Mouse (Mus musculus) cerebellum, adult 2 months (tissue): ENCODE data around the gene Ccdc149. TPM values are rescaled to one million over a fixed set of nuclear protein-coding genes. Genes with fewer than 3 reads are reported as not detected.

Experiments
- DNase-seq, 2 experiments: peaks; one replicate each; pipeline ENCODE4 v3.0.0; 2021
- H3K27ac ChIP-seq: fragments of 200-500 bp; 2 replicates; pipeline ENCODE4 v1.5.1; 2012; ENCODE audit warnings: low read length, control low read depth, inconsistent platforms; ENCODE audit not compliant: insufficient read depth
- H3K27me3 ChIP-seq: fragments of 200-500 bp; 2 replicates; pipeline ENCODE4 v1.6.1; 2012; ENCODE audit warnings: inconsistent platforms, mild to moderate bottlenecking, low read length, moderate library complexity; ENCODE audit not compliant: control insufficient read depth, insufficient read depth
- H3K4me1 ChIP-seq: fragments of 200-500 bp; 2 replicates; pipeline ENCODE4 v1.6.1; 2011; ENCODE audit warnings: low read length; ENCODE audit not compliant: control insufficient read depth, insufficient read depth
- H3K4me3 ChIP-seq: fragments of 200-500 bp; replicated peaks from 2 replicates; pipeline ENCODE3; 2011; ENCODE audit warnings: mild to moderate bottlenecking, low read depth, low read length, control low read depth; ENCODE audit not compliant: insufficient read depth
- CTCF ChIP-seq: fragments of 200-500 bp; IDR thresholded peaks from 2 replicates; pipeline ENCODE4 v1.5.1; 2011; ENCODE audit warnings: low read depth, mild to moderate bottlenecking, control low read depth, low read length, moderate library complexity, borderline replicate concordance; ENCODE audit not compliant: insufficient read depth
- POLR2A ChIP-seq: fragments of 200-500 bp; IDR thresholded peaks from 2 replicates; pipeline ENCODE4 v1.6.1; 2011; ENCODE audit warnings: low read length, control low read depth, borderline replicate concordance; ENCODE audit not compliant: insufficient read depth
- WGBS: fragments of 180-500 bp; shearing (Covaris S2); methylation state at CpG from one replicate; pipeline ENCODE4 v1.1.7; 2018; 5-methylcytosine and 5-hydroxymethylcytosine counted together
- polyA plus RNA-seq: library from polyadenylated mRNA; depleted of rRNA; stranded (reverse); fragments of >200 nt; gene quantifications from 2 replicates; pipeline ENCODE4 v1.2.3, GENCODE M21; 2012; rRNA removed

Ccdc149 gene
- polyA plus RNA-seq = 29.0 and 30.4 TPM in 2 replicates

DNA sequence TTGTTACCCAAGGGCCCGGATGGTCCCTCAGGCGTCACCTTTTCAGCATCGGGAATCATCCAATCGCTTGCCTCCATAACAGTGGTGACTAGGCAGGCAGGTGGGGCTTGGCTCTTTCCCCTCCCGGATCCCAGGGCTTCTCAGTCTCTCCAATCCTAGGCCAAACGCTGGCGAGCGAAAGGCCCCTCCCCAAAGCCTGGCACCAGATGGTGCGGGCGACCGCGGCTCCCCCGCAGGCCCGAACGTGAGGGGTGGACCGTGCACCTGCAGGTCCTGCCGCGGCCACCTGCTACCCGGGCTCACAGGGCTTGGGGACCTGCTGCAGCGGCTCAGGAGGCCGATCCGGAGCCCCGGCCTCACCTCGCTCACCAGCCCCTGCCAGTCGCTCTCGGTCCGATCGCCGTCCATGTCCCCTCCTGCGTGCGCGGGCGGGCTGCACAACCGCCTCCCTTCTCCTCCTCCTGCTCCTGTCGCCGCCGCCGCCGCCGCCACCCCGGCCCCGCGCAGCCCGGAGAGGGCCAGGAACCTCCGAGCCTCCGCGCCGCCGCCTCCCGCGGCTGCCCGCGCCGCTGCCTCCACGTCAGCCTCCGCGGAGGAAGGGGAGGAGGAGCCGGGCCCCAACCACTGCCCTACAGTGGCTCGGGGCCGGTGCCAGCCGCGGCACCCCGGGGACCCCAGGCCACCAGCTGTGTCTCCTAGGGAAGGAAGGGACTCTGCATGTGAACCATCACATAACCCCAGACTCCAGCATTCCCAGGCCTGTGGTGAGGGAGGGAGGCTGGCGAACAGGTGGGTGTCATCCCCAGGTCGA, at the start of gene Ccdc149:
TSS of gene Ccdc149 (minus strand) at position 531 of the 811 bp plus-strand sequence.
- Histone ChIP-seq H3K4me1 (no peaks in the 10 kb centered on the region), H3K27ac (peak within 1 kb of the TSS; percentile 96), H3K4me3 (peak within 1 kb of the TSS; percentile 62), H3K27me3 (no peaks in the 10 kb centered on the region)
- 2% methylated on average over 48 of the region's 65 CpGs for WGBS
- peak; percentile 41; the same call in 1 of the 2 replicates for TF ChIP-seq POLR2A
- no peak for TF ChIP-seq CTCF
- DNase-seq = peak; percentile 92 to 94

DNA sequence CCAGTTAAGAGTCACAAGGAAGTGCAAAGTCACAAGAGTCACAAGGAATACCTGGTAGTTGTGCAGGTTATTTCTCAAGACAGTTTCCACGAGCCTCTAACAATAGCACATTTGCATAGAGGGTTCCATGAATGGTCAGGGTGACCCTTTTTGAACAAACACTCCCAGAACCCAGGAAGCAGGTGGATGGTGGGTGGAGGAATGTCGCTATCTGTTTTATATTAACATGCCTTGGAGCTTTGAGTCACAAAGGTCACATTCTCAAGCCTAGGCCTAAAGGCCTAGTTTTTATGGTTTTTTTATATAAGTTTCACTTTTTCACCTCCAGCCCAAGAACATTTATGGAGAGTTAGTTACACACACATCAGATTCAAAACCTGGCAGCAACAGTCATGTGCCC, 48.6 kb upstream of the Ccdc149 start:
- H3K27ac ChIP-seq = no peak overlapping the region
- no peak for DNase-seq
- H3K4me1 ChIP-seq = no peaks in the 10 kb centered on the region
- H3K27me3 ChIP-seq = no peaks in the 10 kb centered on the region; the same call in 1 of the 2 replicates
- TF ChIP-seq CTCF = no peak
- TF ChIP-seq POLR2A = no peak
- 93% methylated on average over 2 of the region's 2 CpGs for WGBS
- H3K4me3 ChIP-seq = no peak overlapping the region

GRCm38 (mm10) chr5:52516072-52516476, 44.8 kb upstream of the Ccdc149 start:
- DNase-seq = peak; percentile 27 to 35
- Histone ChIP-seq H3K4me3 (peak overlapping the region; percentile 2), H3K4me1 (no peaks in the 10 kb centered on the region), H3K27me3 (no peaks in the 10 kb centered on the region; the same call in 1 of the 2 replicates), H3K27ac (no peak overlapping the region)
- TF ChIP-seq POLR2A (no peak), CTCF (no peak)
- 11% methylated on average over 21 of the region's 21 CpGs for WGBS

DNA sequence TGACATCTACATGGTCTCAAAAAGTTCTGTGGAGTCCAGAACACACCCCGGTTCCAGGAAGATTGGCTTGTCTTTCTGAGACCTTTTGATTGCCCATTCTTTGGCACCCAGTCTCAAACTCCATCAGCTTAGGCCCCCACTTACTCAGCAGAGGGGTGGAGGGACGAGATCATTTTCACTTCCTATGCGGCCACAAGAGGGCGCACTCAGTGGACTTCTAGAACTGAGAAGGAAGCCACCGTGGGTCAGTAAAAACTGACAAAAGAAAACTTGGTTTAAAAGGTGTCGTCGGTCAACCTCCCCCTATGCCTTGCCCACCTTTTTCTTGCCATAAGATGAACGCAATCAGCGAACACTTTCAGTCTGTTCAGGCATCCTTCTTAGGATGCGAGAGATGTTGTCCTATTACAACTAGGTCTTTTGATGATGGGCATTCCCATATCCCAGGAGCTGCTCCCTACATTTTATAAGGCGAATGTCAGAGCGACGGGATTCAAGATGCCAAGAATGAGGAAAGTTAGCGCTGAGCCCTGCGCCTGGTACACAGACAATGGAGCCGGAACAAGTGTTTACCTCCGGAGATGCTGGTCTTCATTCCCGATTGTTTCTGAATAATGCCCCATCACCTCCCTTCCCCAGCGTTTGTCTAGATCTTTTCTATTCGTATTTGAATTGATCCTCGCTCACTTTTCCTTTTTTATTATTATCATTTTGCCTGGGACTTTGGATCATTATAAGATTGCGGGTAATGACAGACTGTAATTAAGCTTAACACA, 44.1 kb upstream of the Ccdc149 start:
- Histone ChIP-seq H3K4me1 (no peaks in the 10 kb centered on the region), H3K27ac (no peak overlapping the region), H3K4me3 (peak overlapping the region; percentile 42), H3K27me3 (no peaks in the 10 kb centered on the region; the same call in 1 of the 2 replicates)
- DNase-seq = peak; percentile 68 to 78
- TF ChIP-seq POLR2A (no peak), CTCF (peak; percentile 76)
- 17% methylated on average over 22 of the region's 22 CpGs for WGBS

GRCm38 (mm10) chr5:52511089-52511488, 39.8 kb upstream of the Ccdc149 start:
- H3K4me3 ChIP-seq = no peak overlapping the region
- 45% methylated on average over 3 of the region's 3 CpGs for WGBS
- DNase-seq = no peak
- TF ChIP-seq POLR2A (no peak), CTCF (no peak)
- H3K27me3 ChIP-seq = no peaks in the 10 kb centered on the region; the same call in 1 of the 2 replicates
- no peaks in the 10 kb centered on the region for H3K4me1 ChIP-seq
- H3K27ac ChIP-seq = no peak overlapping the region

DNA sequence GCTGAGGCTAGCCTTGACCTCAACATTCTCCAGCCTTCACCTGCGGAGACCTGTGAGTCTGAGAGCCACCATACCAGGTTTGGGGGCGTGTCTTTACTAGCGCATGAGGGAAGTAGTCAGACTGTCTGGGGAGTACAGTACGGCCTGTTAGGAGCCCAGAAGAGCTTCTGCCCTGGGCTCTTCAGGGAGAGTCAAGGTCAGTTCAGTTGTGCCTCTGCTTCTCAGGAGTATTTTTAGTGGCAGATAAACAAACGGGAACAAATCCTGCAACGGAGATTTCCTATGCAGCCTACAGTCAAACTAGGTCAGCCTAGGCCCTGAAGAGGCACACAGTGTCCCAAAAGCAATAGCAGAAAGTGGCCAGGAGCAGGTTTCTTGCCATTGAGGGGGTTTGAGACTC, 38.1 kb upstream of the Ccdc149 start:
- TF ChIP-seq POLR2A (no peak), CTCF (no peak)
- Histone ChIP-seq H3K27me3 (no peaks in the 10 kb centered on the region), H3K4me3 (no peak overlapping the region), H3K4me1 (no peaks in the 10 kb centered on the region), H3K27ac (no peak overlapping the region)
- WGBS = 86% methylated on average over 6 of the region's 6 CpGs
- no peak for DNase-seq

DNA sequence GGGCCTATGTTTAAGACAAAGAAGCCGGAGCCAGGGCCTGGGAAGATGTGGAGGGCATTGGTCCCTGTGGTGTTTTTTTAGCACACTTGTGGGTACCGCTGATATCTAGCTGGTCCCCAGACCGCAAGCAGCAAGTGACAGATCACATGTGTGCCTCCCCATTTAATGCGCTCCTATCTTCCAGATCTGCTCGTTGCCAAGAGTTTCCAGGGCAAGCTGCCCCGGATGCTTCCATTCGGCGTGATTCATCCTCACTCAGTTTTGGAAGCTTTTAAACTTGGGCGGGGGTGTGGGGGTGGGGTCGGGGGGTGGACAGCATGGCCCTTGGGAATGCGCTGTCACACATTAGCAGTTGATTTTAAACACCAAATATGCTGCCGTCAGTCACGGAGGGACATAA, 33.3 kb upstream of the Ccdc149 start:
- H3K27me3 ChIP-seq = no peaks in the 10 kb centered on the region
- no peak overlapping the region for H3K27ac ChIP-seq
- 42% methylated on average over 13 of the region's 13 CpGs for WGBS
- H3K4me3 ChIP-seq = no peak overlapping the region
- no peaks in the 10 kb centered on the region for H3K4me1 ChIP-seq
- TF ChIP-seq POLR2A (no peak), CTCF (no peak)
- DNase-seq = no peak
